9 mouse cellular contexts compared by ENCODE assay signal in the genomic region with DNA sequence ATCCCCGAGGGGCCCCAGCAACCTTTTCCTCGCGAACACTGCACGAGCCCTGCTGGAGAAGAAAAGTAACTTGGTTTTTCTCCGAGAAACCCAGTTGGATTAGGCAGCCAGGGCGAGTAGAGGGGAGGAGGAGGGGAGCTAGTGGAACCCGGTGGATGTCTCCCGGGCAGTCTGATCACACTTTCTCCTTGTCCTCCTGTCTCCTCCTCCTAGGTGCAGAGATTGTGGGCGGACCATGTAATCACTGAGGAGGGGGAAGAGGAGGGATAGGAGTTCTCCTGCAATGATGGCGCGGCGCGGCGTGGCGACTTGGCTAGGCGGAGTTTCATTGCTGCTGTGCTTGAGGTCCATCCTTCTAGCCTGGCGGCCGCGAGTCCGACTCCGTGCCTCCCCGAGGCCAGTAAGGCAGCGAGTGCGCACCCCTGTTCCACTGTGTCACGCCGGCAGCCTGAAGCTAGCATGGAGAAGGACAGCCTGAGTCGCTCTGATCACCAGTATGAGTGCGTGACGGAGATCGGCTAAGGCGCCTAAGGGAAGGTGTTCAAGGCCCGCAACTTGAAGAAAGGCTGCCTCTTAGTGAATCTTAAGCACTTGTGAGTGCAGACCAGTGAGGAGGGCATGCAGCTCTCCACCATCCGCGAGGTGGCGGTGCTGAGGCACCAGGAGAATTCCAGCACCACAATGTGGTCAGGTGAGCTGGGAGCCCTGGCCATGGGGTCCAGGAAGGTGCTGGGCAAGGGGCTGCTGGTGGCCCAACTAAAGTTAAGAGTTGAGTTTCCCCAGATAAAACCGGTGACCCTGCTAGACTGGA. TPM values are rescaled to one million over a fixed set of nuclear protein-coding genes. Genes with fewer than 3 reads are reported as not detected.
DNase-seq lines count a peak whose midpoint lies in the region; ATAC-seq and TF ChIP-seq lines count a peak whose summit lies in the region.
"Not testable (repeated sequence)": the region's sequence is repeated elsewhere in the genome, so short reads cannot be mapped to it uniquely, and the experiment has no call there.
"Had no signal": no experiment of that assay in that cellular context is flagged by ENCODE, and none has a peak within 500 bp of the region (broad histone marks: within the 10 kb centered on the region; RNA-seq: fewer than 3 reads in every experiment).

No protein-coding gene starts in this region.

- intact Hi-C loops in left cerebral cortex, postnatal 25 days (cut with DNase I): not testable (repeated sequence)

- peak; percentile 71; the same call in 1 of the 2 replicates for ATAC-seq in kidney, postnatal 0 days (replicated peaks; ENCODE audit: low FRiP score, low read depth)

- TF ChIP-seq CTCF in kidney, postnatal 0 days (IDR thresholded peaks at IDR 0.05; ENCODE audit: low read depth): peak; percentile 41; the same call in 1 of the 2 replicates

- 2% methylated on average over 24 of the region's 36 CpGs for WGBS in kidney, postnatal 0 days

- not testable (repeated sequence) for H3K27ac ChIP-seq in kidney, postnatal 0 days

- peak; percentile 71 for DNase-seq in ES-CJ7 (ENCODE audit: low read depth, low spot score)
- peak; percentile 20 to 22 for DNase-seq in cerebellum, postnatal 36 days
- peak; percentile 2 for DNase-seq in forelimb bud, embryonic 11.5 days (ENCODE audit: low read depth, low spot score)
- DNase-seq in heart, postnatal 4 days: peak; percentile 51
- DNase-seq in kidney, postnatal 0 days (ENCODE audit: low spot score): peak; percentile 1
- peak; percentile 70 to 73 for DNase-seq in left cerebral cortex, postnatal 25 days (ENCODE audit: low spot score in 2 of 2)
- DNase-seq in lung, postnatal 36 days: peak; percentile 34
- DNase-seq in right cerebral cortex, adult 18-20 months: peak; percentile 76

- not testable (repeated sequence) for H3K4me3 ChIP-seq in kidney, postnatal 0 days (replicated peaks; ENCODE audit: low read depth, low read length)

- not testable (repeated sequence) for H3K9ac ChIP-seq in kidney, postnatal 0 days (ENCODE audit: low read depth, low read length)

- H3K4me1 ChIP-seq in kidney, postnatal 0 days (replicated peaks; ENCODE audit: insufficient read depth, low read length): not testable (repeated sequence)

- not testable (repeated sequence) for H3K36me3 ChIP-seq in kidney, postnatal 0 days (ENCODE audit: insufficient read depth, low read length)

- H3K27me3 ChIP-seq in kidney, postnatal 0 days (ENCODE audit: insufficient read depth, low read length): not testable (repeated sequence)

- H3K4me2 ChIP-seq in kidney, postnatal 0 days (ENCODE audit: low read length): peak overlapping the region; percentile 40

- not testable (repeated sequence) for H3K9me3 ChIP-seq in kidney, postnatal 0 days (replicated peaks; ENCODE audit: low read length)

RNA-seq across cellular contexts. Expression of a gene that starts 13.6 kb away (rescaled TPM):
- total RNA-seq in heart, postnatal 4 days (2021): not detected
- polyA plus RNA-seq in kidney, postnatal 0 days (2015; fragmentation: Nextera tagmentation; extraction: Ambion mirVana): not detected in 2 replicates
- total RNA-seq in left cerebral cortex, postnatal 25 days (2021): under 1 TPM; 0.23 to 0.73 TPM
- total RNA-seq: adrenal gland, postnatal 4 days had no signal

Comparison
In these comparisons a context has a peak if more than half of its experiments do, and no peak if none do; other contexts are left out.
1. DNase-seq: peak in every context shown above with its lines; median percentile 76 in right cerebral cortex, adult 18-20 months; 72 in left cerebral cortex, postnatal 25 days; 71 in ES-CJ7; 51 in heart, postnatal 4 days; 34 in lung, postnatal 36 days; 21 in cerebellum, postnatal 36 days; 2 in forelimb bud, embryonic 11.5 days; 1 in kidney, postnatal 0 days.